Mouse (Mus musculus) adrenal gland, postnatal 4 days (tissue): Measurements from ENCODE around the gene Cap1. TPM values are rescaled to one million over a fixed set of nuclear protein-coding genes. Genes with fewer than 3 reads are reported as not detected.
"Not testable (repeated sequence)": the region's sequence is repeated elsewhere in the genome, so short reads cannot be mapped to it uniquely, and the experiment has no call there.

Experiments used
- DNase-seq, 2 experiments: peaks; one replicate each; pipeline ENCODE4 v3.0.0; 2021 to 2022; ENCODE audit warnings: low spot score in 2 of 2, mixed read lengths in 2 of 2
- total RNA-seq, 2 experiments: library from RNA; stranded (reverse); gene quantifications; 2 replicates each; pipeline ENCODE4 v1.2.3; 2021

The Cap1 gene
- total RNA-seq, 2 experiments from 2014 or later: 138 to 147 TPM

DNA sequence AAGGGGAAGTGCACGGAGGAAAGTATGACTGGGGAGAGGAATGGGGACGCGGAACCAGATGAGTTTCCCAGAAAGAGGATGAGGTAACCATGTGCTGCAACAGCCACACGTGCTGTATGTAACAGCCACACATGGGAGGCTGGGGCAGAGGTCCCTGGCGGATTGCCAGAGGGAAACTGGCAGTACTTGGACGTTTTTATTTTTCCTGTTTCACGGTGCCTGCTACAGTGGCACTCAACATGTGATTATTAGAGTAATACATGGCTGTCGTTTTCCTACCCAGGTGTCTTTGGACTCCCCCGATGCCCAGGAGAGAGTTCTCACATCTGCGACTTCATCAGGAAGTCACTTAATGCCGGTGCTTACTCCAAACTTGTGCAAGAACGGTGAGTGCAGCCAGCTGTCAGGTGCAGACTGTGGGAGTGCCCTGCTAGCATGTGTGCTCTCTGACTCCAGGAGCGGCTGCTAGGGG, 37.7 kb downstream of the Cap1 start:
- no peak for DNase-seq

- DNase-seq: no peak
Observed at GRCm38 (mm10) chr4:122838416-122838815, 47.4 kb downstream of the Cap1 start.

DNA sequence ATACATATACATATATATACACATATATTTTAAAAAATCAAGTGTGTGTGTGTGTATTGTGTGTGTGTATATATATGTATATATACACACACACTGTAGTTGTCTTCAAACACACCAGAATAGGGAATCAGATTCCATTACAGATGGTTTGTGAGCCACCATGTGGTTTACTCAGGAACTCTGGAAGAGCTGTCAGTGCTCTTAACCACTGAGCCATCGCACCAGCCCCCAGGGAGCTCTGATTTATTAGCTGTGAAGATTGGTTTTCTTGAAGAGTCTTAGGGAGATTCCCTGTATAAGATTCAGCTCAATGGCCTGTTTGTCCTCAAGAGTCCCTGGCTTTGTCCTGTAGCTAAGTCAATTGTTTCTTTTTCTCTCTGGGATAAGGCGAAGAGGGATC, 47.9 kb downstream of the Cap1 start:
- DNase-seq: no peak

DNA sequence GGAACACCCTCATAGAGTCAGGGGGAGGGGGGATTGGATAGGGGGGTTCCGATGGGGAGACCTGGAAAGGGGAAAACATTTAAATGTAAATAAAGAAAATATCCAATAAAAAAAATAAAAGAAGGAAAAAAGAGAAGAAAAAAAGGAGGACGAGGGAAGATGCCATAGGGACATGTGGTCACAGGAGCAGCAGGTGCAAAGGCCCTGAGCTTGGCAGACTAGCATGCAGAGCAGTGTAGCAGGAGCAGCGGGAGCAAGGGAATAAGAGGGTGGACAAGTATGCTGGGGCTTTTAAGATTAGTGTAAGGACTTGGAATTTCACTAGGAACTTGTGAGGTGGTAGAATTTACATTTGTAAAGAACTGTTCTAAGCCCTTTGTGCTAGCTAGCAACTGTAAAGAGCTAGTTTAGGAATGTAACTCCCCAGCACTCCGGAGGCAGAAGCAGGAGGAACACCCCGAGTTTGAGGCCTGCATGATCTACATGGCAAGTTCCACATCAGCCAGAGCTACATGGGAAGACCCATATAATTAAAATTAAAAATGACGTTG, 48.6 kb downstream of the Cap1 start:
- DNase-seq: no peak

DNA sequence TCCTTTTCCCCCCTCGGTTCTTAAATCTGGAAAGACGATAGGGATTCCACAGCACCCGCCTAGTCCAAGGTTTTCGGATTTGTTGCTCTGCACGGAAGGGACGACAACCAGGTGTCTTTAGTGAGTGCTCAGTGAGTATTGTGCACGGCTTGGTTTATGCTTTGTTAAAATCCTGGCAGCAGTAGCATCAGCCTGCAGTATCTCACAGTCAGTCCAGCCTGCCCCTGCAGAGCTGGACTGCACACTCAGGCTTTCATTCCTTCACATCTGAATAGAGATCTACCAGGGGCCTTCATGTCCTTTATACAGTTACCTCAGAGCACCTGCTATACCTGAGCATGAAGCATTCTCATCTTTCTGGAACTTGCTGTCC, 49.5 kb downstream of the Cap1 start:
- DNase-seq: no peak

- peak; percentile 49 to 54 for DNase-seq
Observed at GRCm38 (mm10) chr4:122835530-122836402, 50.1 kb downstream of the Cap1 start, which contains the start of gene Ppt1. TSS of gene Ppt1 (plus strand) at chr4:122836242.

DNA sequence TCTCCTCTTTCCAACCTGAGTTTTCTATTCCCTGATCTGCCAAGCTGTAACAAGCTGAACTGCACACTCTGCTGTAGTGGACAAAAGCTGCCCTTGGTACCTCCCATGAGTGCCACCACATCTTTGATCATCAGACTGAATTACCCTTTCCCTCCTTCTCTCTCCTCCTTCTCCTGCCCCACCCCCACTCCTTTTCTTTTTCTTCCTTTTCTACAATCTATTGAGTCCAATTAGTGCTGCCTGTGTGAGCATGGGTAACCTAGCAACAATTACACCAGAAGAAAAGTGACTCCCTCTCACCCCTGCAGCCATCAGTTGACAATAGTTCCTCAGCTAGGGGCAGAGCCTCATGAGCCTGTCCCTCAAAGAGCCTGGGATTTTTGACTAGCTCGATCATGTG, 54.0 kb downstream of the Cap1 start:
- DNase-seq: no peak

- no peak for DNase-seq
Observed at GRCm38 (mm10) chr4:122829339-122829738, 56.5 kb downstream of the Cap1 start.

DNA sequence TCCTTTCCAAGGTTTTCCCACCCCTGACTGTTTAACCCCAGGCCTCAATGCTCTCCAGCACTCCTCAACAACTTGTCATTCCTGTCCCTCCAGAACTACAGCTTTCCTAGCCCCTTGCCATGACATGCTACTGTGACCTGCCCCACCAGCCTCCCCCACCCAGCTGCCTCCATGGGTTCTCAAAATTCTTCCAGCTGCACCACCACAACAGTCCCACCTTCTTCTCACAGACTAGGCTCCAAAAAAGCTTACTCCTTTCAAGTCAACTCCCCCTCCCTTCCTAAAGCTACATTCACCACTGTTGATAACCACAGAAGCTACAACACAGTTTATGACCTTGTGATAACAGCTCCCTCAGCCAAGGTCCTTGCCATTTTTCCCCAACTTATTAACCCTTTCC, 58.2 kb downstream of the Cap1 start:
- DNase-seq: no peak

- not testable (repeated sequence) for DNase-seq
Observed at GRCm38 (mm10) chr4:122820941-122821340, 64.9 kb downstream of the Cap1 start.

GRCm38 (mm10) chr4:122816202-122816601, 69.7 kb downstream of the Cap1 start:
- DNase-seq: no peak

DNA sequence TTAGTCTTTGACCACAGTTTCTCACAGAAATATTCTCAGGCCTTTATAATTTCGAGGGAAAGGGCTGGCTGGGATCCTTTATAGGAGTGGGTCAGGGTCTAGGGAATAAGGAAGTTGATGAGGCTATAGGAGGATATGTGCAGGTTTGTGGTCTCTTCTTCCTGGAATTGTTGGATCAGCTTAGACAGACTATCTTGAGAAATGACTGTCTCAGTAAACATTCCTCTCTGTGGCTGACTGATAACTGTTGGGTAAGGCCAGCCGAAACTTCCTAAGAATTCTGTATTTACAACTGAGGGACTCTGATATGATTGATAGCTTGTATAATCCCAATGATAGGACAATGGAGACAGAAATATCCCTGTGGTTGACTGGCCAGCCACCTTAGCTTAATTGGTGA, 74.0 kb downstream of the Cap1 start:
- DNase-seq: no peak

DNA sequence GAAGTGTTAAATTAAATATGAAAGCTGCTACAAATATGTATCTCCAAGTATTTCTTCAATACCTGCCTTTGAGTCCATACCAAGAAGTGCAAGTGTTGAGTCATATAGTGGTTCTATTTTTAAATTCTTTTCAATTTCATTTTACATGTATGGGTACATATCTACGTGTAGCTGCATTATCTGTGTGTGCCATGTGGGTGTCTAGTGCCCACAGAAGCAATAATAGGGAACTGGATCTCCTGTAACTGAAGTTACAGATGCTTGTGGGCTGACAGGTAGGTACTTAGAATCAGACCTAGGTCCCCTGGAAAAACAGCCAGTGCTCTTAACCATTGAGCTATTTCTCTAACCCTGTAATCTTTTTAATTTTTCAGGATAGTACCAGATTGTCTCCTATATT, 74.7 kb downstream of the Cap1 start:
- DNase-seq: no peak

Other genes with a start within 250 kb of the Cap1 start
- gene 9530002B09Rik, start 196.8 kb downstream of the Cap1 start, total RNA-seq: not detected
- gene Ppt1, start 49.8 kb downstream of the Cap1 start, total RNA-seq: 10 to 100 TPM; 74.6 to 78.1 TPM
- under 1 TPM; 0.59 to 0.90 TPM for gene Mfsd2a, start 75.1 kb upstream of the Cap1 start, total RNA-seq
- gene Mycl, start 109.6 kb upstream of the Cap1 start, total RNA-seq: 1 to 10 TPM; 2.8 to 2.9 TPM
- 10 to 100 TPM; 19.1 to 19.7 TPM for gene Trit1, start 130.5 kb upstream of the Cap1 start, total RNA-seq
- under 1 TPM in 1 of 2 experiments, not detected in 1; 0.20 TPM for gene Bmp8b, start 219.1 kb upstream of the Cap1 start, total RNA-seq
- gene Oxct2b, start 230.2 kb upstream of the Cap1 start, total RNA-seq: not detected